Mouse (Mus musculus) lung, embryonic 14.5 days (tissue): ENCODE measurements around the gene Itga11. TPM values are rescaled to one million over a fixed set of nuclear protein-coding genes. Genes with fewer than 3 reads are reported as not detected.
A peak's percentile ranks its signal among the peaks of the same experiment; 100 is the strongest.
"Not testable (repeated sequence)": the region's sequence is repeated elsewhere in the genome, so short reads cannot be mapped to it uniquely, and the experiment has no call there.

ENCODE experiments used
- ATAC-seq: fragments of 200-750 bp; cut with Nextera tagmentation; 2 replicates; pipeline ENCODE4 v1.8.0; 2017; ENCODE audit warnings: mild to moderate bottlenecking, moderate TSS enrichment, moderate library complexity; ENCODE audit not compliant: insufficient read depth
- DNase-seq: peaks from one replicate; pipeline ENCODE4 v3.0.0-alpha.2; 2015
- H3K27ac ChIP-seq: fragments of 300-500 bp; sonication (generic); 2 replicates; pipeline ENCODE4 v1.5.1; 2014; ENCODE audit warnings: low read depth, mild to moderate bottlenecking, moderate library complexity
- H3K27me3 ChIP-seq: fragments of 300-500 bp; sonication (generic); 2 replicates; pipeline ENCODE4 v1.6.1; 2014; ENCODE audit warnings: low read length, control low read depth; ENCODE audit not compliant: insufficient read depth
- H3K36me3 ChIP-seq: fragments of 300-500 bp; sonication (generic); 2 replicates; pipeline ENCODE4 v1.6.1; 2014; ENCODE audit warnings: control low read depth; ENCODE audit not compliant: insufficient read depth
- H3K4me1 ChIP-seq: fragments of 300-500 bp; sonication (generic); 2 replicates; pipeline ENCODE4 v1.6.1; 2014; ENCODE audit warnings: antibody characterized with exemption, control low read depth; ENCODE audit not compliant: insufficient read depth
- H3K4me2 ChIP-seq: fragments of 300-500 bp; sonication (generic); 2 replicates; pipeline ENCODE4 v1.6.1; 2014; ENCODE audit warnings: mild to moderate bottlenecking
- H3K4me3 ChIP-seq: fragments of 300-500 bp; sonication (generic); 2 replicates; pipeline ENCODE4 v1.5.1; 2014; ENCODE audit warnings: low read depth, low read length
- H3K9ac ChIP-seq: fragments of 300-500 bp; sonication (generic); 2 replicates; pipeline ENCODE4 v1.6.1; 2014
- H3K9me3 ChIP-seq: fragments of 300-500 bp; sonication (generic); 2 replicates; pipeline ENCODE4 v1.6.1; 2016; ENCODE audit warnings: low read depth, low read length, control low read depth
- CTCF ChIP-seq: IDR thresholded peaks from 2 replicates; pipeline ENCODE4 v1.5.1; 2016; ENCODE audit warnings: antibody characterized with exemption, low read depth
- WGBS: fragments of 180-500 bp; shearing (Covaris S2); extraction: QIAGEN DNeasy Blood & Tissue Kit; methylation state at CpG from one replicate; pipeline ENCODE4 v1.1.7; 2014; 5-methylcytosine and 5-hydroxymethylcytosine counted together
- polyA plus RNA-seq: library from polyadenylated mRNA; unstranded; fragments of >200 nt; fragmentation: Nextera tagmentation; extraction: Ambion mirVana; gene quantifications from 2 replicates; pipeline ENCODE4 v1.2.1, GENCODE M21; 2014

Itga11 gene
- polyA plus RNA-seq, 1 experiment from 2014 or later: 0.49 TPM

DNA sequence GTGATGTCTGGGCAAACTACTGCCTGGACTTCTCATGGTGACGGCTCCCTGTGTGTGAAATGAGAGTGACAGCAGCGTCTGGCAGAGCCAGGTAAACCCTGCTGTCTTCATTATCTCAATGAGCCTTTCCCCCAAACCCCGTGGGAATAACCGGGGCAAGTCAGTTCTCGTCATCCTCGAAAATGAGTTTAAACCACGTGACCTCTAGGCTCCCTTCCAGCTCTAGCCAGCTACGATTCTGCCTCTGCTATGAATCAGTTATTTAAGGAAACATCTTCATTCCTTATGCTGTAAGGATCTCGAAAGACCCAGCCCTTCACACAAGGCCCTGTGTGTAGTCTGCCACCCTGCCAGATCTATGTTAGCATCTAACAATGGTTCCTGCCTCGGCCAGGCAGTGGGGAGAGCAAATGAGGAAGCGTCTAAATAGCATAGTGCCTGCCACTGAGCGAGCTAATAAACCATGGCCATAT lies 139.5 kb downstream of the Itga11 start:
- Histone ChIP-seq H3K27ac (no peak overlapping the region), H3K4me1 (no peaks in the 10 kb centered on the region; the same call in 1 of the 2 replicates), H3K27me3 (no peaks in the 10 kb centered on the region), H3K4me2 (no peak overlapping the region), H3K9ac (no peak overlapping the region), H3K4me3 (no peak overlapping the region), H3K36me3 (no peaks in the 10 kb centered on the region), H3K9me3 (no peaks in the 10 kb centered on the region)
- 59% methylated on average over 12 of the region's 12 CpGs for WGBS
- TF ChIP-seq CTCF: no peak
- no peak for ATAC-seq
- DNase-seq: peak; percentile 47

GRCm38 (mm10) chr9:62817828-62818614 lies 140.4 kb downstream of the Itga11 start:
- Histone ChIP-seq H3K9me3 (no peaks in the 10 kb centered on the region), H3K9ac (no peak overlapping the region), H3K27me3 (no peaks in the 10 kb centered on the region), H3K4me2 (no peak overlapping the region), H3K36me3 (no peaks in the 10 kb centered on the region), H3K4me3 (no peak overlapping the region), H3K27ac (no peak overlapping the region), H3K4me1 (no peaks in the 10 kb centered on the region)
- ATAC-seq: no peak
- TF ChIP-seq CTCF: no peak
- WGBS: 61% methylated on average over 4 of the region's 4 CpGs
- DNase-seq: no peak

GRCm38 (mm10) chr9:62819494-62819893 lies 141.9 kb downstream of the Itga11 start:
- Histone ChIP-seq H3K9ac (no peak overlapping the region), H3K27ac (no peak overlapping the region), H3K4me2 (no peak overlapping the region), H3K4me3 (no peak overlapping the region), H3K4me1 (no peaks in the 10 kb centered on the region), H3K27me3 (no peaks in the 10 kb centered on the region), H3K9me3 (no peaks in the 10 kb centered on the region), H3K36me3 (no peaks in the 10 kb centered on the region)
- no peak for DNase-seq
- WGBS: 74% methylated on average over 3 of the region's 3 CpGs
- ATAC-seq: no peak
- no peak for TF ChIP-seq CTCF

- not testable (repeated sequence) for H3K27me3 ChIP-seq, ATAC-seq, H3K4me1 ChIP-seq, H3K9me3 ChIP-seq, DNase-seq, H3K4me2 ChIP-seq, H3K27ac ChIP-seq, H3K36me3 ChIP-seq, H3K4me3 ChIP-seq, H3K9ac ChIP-seq
- 81% methylated on average over 6 of the region's 6 CpGs for WGBS
Measured at GRCm38 (mm10) chr9:62819910-62820309, 142.3 kb downstream of the Itga11 start.

DNA sequence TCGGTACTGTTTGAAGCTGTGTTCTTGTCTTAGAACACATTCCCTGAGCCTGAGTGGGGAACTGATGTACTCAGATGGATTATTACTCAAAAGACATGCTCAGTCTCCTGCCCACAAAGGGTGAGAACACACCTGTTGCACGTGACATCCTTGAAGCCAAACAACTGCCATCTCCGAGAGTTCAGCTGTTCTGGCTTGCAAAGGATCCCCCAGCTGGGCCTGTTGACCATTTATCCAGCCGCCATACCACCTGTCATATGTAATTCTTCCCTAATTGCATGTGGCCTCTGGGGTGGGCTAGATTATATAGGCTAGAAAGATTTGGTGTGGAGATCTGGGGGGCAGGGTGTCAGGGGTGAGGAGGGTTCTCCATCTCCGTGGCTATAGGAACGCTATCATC lies 143.2 kb downstream of the Itga11 start:
- H3K4me1 ChIP-seq: peaks cover 3% of the 10 kb centered on the region
- no peak overlapping the region for H3K4me2 ChIP-seq
- TF ChIP-seq CTCF: no peak
- no peak overlapping the region for H3K4me3 ChIP-seq
- H3K27me3 ChIP-seq: no peaks in the 10 kb centered on the region
- DNase-seq (no peak), ATAC-seq (no peak)
- 66% methylated on average over 6 of the region's 6 CpGs for whole genome bisulfite sequencing
- H3K9me3 ChIP-seq: no peaks in the 10 kb centered on the region
- H3K9ac ChIP-seq: no peak overlapping the region
- H3K36me3 ChIP-seq: no peaks in the 10 kb centered on the region
- H3K27ac ChIP-seq: no peak overlapping the region

DNA sequence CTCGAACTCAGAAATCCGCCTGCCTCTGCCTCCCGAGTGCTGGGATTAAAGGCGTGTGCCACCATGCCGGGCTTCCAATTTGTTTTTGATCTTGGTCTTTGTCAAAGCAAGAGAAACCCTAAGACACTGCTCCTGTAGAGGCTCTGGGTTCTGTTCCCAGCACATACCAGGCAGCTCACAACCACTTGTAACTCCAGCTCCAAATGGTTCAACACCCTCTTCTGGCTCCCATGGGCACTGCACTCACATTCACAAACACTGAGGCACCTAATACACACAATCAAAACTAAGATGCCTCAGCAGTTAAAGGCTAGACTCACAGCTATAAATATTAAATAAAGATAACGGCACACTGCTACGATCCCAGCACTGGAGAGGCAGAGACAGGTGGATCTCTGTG lies 144.2 kb downstream of the Itga11 start:
- H3K4me1 ChIP-seq: peaks cover 12% of the 10 kb centered on the region
- H3K27ac ChIP-seq: no peak overlapping the region
- no peaks in the 10 kb centered on the region for H3K36me3 ChIP-seq
- WGBS: 95% methylated on average over 7 of the region's 7 CpGs
- H3K27me3 ChIP-seq: no peaks in the 10 kb centered on the region
- ATAC-seq (no peak), DNase-seq (no peak)
- H3K4me2 ChIP-seq: no peak overlapping the region
- H3K4me3 ChIP-seq: no peak overlapping the region
- H3K9me3 ChIP-seq: no peaks in the 10 kb centered on the region
- TF ChIP-seq CTCF: no peak
- no peak overlapping the region for H3K9ac ChIP-seq

DNA sequence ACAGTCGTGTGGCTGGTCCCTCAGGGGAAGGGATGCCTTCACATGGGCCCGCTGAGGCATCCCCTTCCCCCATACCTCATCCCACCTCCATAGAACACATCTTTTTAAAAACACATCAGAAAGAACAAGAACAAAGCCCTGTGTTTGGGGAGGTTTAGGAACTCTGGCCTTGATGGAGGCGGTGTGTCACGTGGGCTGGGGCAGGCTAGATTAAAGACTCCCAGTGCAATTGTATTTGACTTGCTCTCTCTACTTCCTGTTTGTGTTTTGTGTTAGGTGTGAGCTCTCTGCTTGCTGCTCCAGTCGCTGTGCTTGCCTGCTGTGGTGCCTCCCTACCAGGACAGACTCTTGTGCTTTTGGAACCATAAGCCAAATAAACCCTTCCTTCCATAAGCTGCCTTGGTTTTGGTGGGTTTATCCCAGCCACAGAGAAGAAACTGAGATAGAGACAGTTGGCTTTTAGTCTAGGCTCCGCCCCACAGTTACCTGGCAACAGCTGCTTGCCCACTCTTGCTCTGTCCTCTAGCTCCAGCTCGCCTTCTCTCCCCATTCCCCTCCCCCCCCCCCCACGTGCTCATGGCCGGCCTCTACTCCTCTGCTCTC lies 148.3 kb downstream of the Itga11 start:
- no peaks in the 10 kb centered on the region for H3K9me3 ChIP-seq
- H3K4me1 ChIP-seq: peaks cover 12% of the 10 kb centered on the region
- H3K27ac ChIP-seq: peak overlapping the region; percentile 58
- peak overlapping the region; percentile 31; the same call in 1 of the 2 replicates for H3K4me2 ChIP-seq
- no peak overlapping the region for H3K4me3 ChIP-seq
- H3K27me3 ChIP-seq: no peaks in the 10 kb centered on the region
- peak; percentile 19 for DNase-seq
- WGBS: 14% methylated on average over 9 of the region's 9 CpGs
- no peak for TF ChIP-seq CTCF
- no peak overlapping the region for H3K9ac ChIP-seq
- ATAC-seq: no peak
- no peaks in the 10 kb centered on the region for H3K36me3 ChIP-seq
